Mouse (Mus musculus) erythroblast, embryonic 14.5 days (primary cell): Measurements from ENCODE around the gene Gm11939. TPM values are rescaled to one million over a fixed set of nuclear protein-coding genes. Genes with fewer than 3 reads are reported as not detected.
"Not testable (repeated sequence)": the region's sequence is repeated elsewhere in the genome, so short reads cannot be mapped to it uniquely, and the experiment has no call there.

ENCODE experiments used
- H3K27me3 ChIP-seq: 2 replicates; pipeline ENCODE4 v1.6.1; 2012; ENCODE audit warnings: inconsistent platforms; ENCODE audit not compliant: control insufficient read depth
- H3K36me3 ChIP-seq: 2 replicates; pipeline ENCODE4 v1.6.1; 2012; ENCODE audit warnings: mild to moderate bottlenecking, inconsistent platforms; ENCODE audit not compliant: control insufficient read depth
- H3K4me1 ChIP-seq: 2 replicates; pipeline ENCODE4 v1.6.1; 2012; ENCODE audit warnings: inconsistent platforms; ENCODE audit not compliant: control insufficient read depth
- H3K4me3 ChIP-seq: replicated peaks from 2 replicates; pipeline ENCODE3; 2012; ENCODE audit warnings: moderate library complexity, mild to moderate bottlenecking, inconsistent platforms
- H3K9me3 ChIP-seq: 2 replicates; pipeline ENCODE4 v1.6.1; 2012; ENCODE audit warnings: low read length, inconsistent platforms, mixed read lengths; ENCODE audit not compliant: control insufficient read depth
- GATA1 ChIP-seq: IDR thresholded peaks from 2 replicates; pipeline ENCODE4 v1.6.1; 2012; ENCODE audit warnings: low read length, inconsistent platforms, mixed read lengths
- TAL1 ChIP-seq: IDR thresholded peaks from 3 replicates; pipeline ENCODE4 v1.6.1; 2012; ENCODE audit warnings: low read length, inconsistent platforms, mixed read lengths
- polyA plus RNA-seq: library from polyadenylated mRNA; stranded (reverse); fragments of >175 nt; gene quantifications from 2 replicates; pipeline ENCODE4 v1.2.3, GENCODE M21; 2012

The Gm11939 gene
- polyA plus RNA-seq = not detected in 2 replicates

DNA sequence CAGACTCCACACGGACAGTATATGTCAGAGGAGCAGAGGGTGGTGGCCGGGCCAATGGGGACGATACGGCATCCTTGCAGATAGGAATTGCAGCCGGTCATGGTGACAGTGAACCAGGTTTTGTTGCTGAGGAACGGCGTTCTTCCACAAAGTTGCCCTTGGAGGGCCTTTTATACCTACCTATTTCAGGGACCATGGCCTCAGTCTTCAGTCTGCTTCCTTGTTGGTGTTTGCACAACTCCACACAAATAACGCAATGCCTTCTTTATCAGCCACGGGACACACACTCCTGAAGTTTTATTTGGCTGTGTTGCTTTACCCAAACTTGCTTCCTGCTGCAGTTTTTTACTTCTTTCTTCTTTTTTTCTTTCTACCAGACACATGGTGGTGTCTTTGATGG lies at the start of gene Gm11939:
TSS of gene Gm11939 (minus strand) at position 101 of the 400 bp plus-strand sequence.
- Histone ChIP-seq H3K36me3 (no peaks in the 10 kb centered on the region), H3K9me3 (no peaks in the 10 kb centered on the region), H3K4me1 (no peaks in the 10 kb centered on the region), H3K4me3 (no peak within 1 kb of the TSS), H3K27me3 (no peaks in the 10 kb centered on the region)
- TF ChIP-seq GATA1 (no peak), TAL1 (no peak)

DNA sequence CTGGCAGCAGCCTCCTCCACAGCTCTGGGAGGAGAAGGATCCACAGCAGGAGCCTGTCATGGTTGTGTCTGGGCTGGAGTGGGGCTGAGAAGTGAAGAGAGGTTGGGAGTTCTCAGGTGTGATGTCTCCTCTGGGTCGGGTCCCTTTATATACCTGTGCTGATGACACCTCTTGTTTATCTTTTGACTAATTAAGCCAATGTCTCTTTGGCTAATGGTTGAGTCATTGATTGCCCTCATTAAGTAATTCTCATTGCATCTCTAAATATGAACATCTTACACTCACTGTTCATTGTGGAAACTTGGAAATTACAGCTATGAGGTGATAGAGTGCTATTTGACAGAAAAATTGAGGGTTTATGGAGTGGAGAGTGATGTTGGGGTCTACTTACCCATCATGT lies 43.9 kb upstream of the Gm11939 start, which contains the start of gene Gm11938:
TSS of gene Gm11938 (minus strand) at position 101 of the 400 bp plus-strand sequence.
- not testable (repeated sequence) for H3K36me3 ChIP-seq, H3K4me3 ChIP-seq, H3K4me1 ChIP-seq, H3K27me3 ChIP-seq, H3K9me3 ChIP-seq

DNA sequence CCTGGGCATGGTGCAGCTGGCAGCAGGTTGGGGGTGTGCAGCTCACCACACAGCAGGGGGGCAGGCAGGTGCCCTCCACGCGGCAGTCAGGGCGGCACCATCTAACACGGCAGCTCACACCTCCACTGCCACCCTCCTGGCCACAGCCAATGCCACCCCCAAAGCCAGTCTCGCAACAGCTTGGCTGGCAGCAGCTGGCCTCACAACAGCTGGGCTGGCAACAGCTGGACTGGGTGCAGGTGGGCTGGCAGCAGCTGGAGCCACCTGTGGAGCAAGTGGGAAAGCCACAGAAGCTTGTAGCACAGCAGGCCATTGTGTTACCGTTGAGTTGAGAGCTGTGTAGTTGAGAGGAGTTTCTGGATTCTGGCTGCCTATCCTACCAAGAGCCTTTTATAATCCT lies 38.5 kb upstream of the Gm11939 start, which contains the start of gene Krtap9-3:
TSS of gene Krtap9-3 (minus strand) at position 364 of the 400 bp plus-strand sequence.
- H3K4me3 ChIP-seq, H3K9me3 ChIP-seq, H3K27me3 ChIP-seq, H3K4me1 ChIP-seq, H3K36me3 ChIP-seq: not testable (repeated sequence)

DNA sequence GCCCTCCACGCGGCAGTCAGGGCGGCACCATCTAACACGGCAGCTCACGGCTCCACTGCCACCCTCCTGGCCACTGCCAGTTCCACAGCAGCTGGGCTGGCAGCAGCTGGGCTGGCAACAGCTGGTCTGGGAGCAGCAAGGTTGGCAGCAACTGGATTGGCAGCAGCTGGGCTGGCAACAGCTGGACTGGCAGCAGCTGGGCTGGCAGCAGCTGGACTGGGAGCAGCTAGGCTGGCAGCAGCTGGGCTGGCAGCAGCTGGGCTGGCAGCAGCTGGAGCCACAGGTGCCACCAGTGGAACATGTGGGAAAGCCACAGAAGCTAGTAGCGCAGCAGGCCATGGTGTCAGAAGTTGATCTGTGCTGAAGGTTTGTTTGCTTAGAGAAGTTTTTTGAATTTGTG lies 31.7 kb upstream of the Gm11939 start, which contains the start of gene Krtap1-3:
TSS of gene Krtap1-3 (minus strand) at position 359 of the 400 bp plus-strand sequence.
- no peaks in the 10 kb centered on the region for H3K36me3 ChIP-seq

DNA sequence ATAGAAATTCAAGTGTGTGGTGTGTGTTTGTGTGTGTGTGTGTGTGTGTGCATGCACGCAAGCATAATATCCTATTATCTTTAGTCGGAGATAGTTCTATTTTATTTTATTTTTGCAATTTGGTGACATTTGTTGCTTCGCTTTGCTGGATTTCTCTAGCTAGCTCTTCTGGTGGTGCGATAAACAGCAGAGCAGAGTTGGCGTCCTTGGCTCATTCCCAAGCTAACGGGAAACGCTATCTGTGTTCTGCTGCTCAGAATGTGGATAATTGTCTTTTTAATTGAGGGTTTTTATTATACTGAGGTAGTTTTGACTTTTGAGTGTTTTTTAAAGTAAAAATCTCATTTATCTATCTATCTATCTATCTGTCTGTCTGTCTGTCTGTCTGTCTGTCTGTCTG lies 25.8 kb upstream of the Gm11939 start:
- Histone ChIP-seq H3K4me3 (no peak overlapping the region), H3K4me1 (no peaks in the 10 kb centered on the region), H3K36me3 (no peaks in the 10 kb centered on the region), H3K27me3 (no peaks in the 10 kb centered on the region), H3K9me3 (peaks cover 3% of the 10 kb centered on the region)
- no peak for TF ChIP-seq GATA1
- no peak for TF ChIP-seq TAL1

More for the DNA sequence above, 31.7 kb upstream of the Gm11939 start, which contains the start of gene Krtap1-3:
- TF ChIP-seq TAL1 (no peak), GATA1 (no peak)
- peaks cover 2% of the 10 kb centered on the region; the same call in 1 of the 2 replicates for H3K9me3 ChIP-seq
- no peaks in the 10 kb centered on the region for H3K27me3 ChIP-seq
- H3K4me3 ChIP-seq = no peak within 1 kb of the TSS
- no peaks in the 10 kb centered on the region for H3K4me1 ChIP-seq

DNA sequence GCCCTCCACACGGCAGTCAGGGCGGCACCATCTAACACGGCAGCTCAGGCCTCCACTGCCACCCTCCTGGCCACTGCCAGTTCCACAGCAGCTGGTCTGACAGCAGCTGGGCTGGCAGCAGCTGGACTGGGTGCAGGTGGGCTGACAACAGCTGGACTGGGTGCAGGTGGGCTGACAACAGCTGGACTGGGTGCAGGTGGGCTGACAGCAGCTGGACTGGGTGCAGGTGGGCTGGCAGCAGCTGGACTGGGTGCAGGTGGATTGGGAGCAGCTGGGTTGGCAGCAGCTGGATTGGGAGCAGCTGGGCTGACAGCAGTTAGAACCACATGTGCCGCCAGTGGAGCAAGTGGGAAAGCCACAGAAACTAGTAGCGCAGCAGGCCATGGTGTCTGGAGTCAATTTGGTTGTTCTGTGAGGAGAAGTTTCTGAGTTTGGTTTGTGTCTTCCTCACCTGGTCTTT lies 24.0 kb upstream of the Gm11939 start, which contains the start of gene Krtap1-4:
TSS of gene Krtap1-4 (minus strand) at position 410 of the 460 bp plus-strand sequence.
- TF ChIP-seq GATA1 = no peak
- no peak for TF ChIP-seq TAL1
- Histone ChIP-seq H3K4me1 (no peaks in the 10 kb centered on the region), H3K27me3 (no peaks in the 10 kb centered on the region), H3K9me3 (peaks cover 3% of the 10 kb centered on the region), H3K36me3 (no peaks in the 10 kb centered on the region), H3K4me3 (no peak within 1 kb of the TSS)

DNA sequence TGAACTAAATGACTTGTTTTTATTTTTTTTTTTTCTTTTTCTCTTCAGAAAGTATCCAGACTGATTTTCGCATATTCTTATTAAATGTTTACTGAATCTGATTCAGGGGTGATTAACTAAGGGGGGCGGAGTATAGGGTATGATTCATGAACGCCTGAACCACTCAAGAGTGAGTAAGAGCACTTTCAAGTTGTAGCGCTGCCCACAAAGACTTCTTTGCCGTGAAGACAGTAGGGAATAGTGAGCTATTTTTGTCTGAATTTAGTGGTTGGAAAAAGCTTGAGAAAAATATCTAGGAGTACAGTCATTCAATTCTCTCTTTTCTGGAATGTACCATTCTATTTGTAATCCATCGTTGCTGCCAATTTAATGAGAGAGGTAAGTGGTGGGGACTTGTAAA lies 22.3 kb upstream of the Gm11939 start:
- no peaks in the 10 kb centered on the region for H3K27me3 ChIP-seq
- H3K36me3 ChIP-seq = no peaks in the 10 kb centered on the region
- no peak overlapping the region for H3K4me3 ChIP-seq
- H3K4me1 ChIP-seq = no peaks in the 10 kb centered on the region
- peaks cover 3% of the 10 kb centered on the region for H3K9me3 ChIP-seq
- TF ChIP-seq TAL1 = no peak
- TF ChIP-seq GATA1 = no peak

DNA sequence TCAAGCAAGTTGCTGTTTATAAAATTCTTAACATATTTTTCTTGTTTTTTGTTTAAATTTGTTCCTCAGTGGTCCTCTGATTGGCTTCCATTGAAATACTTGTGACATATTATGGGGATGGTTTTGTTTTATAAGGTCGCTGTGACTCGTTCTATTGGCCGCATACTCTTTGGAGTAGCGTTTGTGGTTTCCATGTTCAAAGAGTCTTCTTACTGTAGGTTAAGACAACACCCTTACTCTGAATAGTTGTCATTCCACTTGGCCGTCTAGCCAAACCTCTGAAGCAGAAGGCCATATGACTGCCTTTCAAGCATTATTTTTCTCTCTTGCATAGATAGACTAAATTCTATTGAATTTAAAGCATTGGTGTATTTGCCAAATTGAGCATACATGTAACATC lies 21.8 kb upstream of the Gm11939 start:
- TF ChIP-seq TAL1 (no peak), GATA1 (no peak)

DNA sequence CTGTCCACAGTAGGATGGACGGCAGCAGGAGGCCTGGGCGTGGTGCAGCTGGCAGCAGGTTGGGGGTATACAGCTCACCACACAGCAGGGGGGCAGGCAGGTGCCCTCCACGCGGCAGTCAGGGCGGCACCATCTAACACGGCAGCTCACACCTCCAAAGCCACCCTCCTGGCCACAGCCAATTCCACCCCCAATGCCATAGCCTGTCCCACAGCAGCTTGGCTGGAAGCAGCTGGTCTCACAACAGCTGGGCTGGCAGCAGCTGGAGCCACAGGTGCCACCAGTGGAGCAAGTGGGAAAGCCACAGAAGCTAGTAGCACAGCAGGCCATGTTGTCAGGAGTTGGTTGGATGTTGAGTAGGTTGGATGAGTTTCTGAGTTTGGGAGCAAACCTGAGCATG lies 21.4 kb upstream of the Gm11939 start, which contains the start of gene Krtap1-5:
TSS of gene Krtap1-5 (minus strand) at position 381 of the 400 bp plus-strand sequence.
- Histone ChIP-seq H3K27me3 (no peaks in the 10 kb centered on the region), H3K36me3 (no peaks in the 10 kb centered on the region), H3K4me1 (no peaks in the 10 kb centered on the region), H3K4me3 (no peak within 1 kb of the TSS), H3K9me3 (peaks cover 3% of the 10 kb centered on the region)
- TF ChIP-seq GATA1 (no peak), TAL1 (no peak)

More for the DNA sequence above, 21.8 kb upstream of the Gm11939 start:
- H3K36me3 ChIP-seq = no peaks in the 10 kb centered on the region
- no peaks in the 10 kb centered on the region for H3K4me1 ChIP-seq
- peaks cover 3% of the 10 kb centered on the region for H3K9me3 ChIP-seq
- no peak overlapping the region for H3K4me3 ChIP-seq
- H3K27me3 ChIP-seq = no peaks in the 10 kb centered on the region

DNA sequence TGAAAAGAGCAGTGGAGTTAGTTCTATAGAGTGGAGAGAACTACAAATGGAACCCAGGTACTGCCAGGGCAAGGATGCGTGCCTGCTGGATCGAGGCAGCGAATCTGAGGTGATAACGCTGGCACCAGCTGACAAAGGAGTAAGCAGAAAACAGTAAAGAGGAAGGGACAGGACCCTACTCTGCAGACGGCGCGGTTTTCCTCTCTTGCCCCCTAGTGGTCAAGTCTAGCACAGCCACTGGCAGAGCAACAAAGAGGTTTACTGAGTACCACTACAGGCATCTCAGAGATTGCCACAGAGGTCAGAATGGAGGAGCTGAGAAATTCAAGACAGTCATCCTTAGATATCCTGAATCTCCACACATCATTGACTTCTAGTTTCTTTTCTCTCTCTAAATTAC lies 14.8 kb upstream of the Gm11939 start:
- TF ChIP-seq TAL1 (no peak), GATA1 (no peak)
- H3K4me3 ChIP-seq = no peak overlapping the region

More for the DNA sequence above, 14.8 kb upstream of the Gm11939 start:
- Histone ChIP-seq H3K36me3 (no peaks in the 10 kb centered on the region), H3K27me3 (no peaks in the 10 kb centered on the region), H3K9me3 (no peaks in the 10 kb centered on the region), H3K4me1 (no peaks in the 10 kb centered on the region)
